Comparison of ENCODE assay signal across 7 mouse cellular contexts in genomic region chr2:145329756-145330155, GRCm38 (mm10).
DNase-seq lines count a peak whose midpoint lies in the region.

No protein-coding gene starts in this region.

- peak; percentile 29 to 34 for DNase-seq in kidney, postnatal 4 days
- DNase-seq in kidney, adult 11 months: no peak
- DNase-seq in frontal cortex, postnatal 14 days (ENCODE audit: low spot score in 2 of 2): peak; percentile 10 to 14
- DNase-seq in layer of hippocampus, adult 11-12 months (ENCODE audit: low spot score): peak; percentile 55
- peak; percentile 30 to 63 for DNase-seq in lung, postnatal 4 days
- DNase-seq in testis, postnatal 10 days (ENCODE audit: low spot score): no peak
- no peak for DNase-seq in urinary bladder, postnatal 10 days (ENCODE audit: low spot score)

Comparison
In these comparisons a context has a peak if more than half of its experiments do, and no peak if none do; other contexts are left out.
1. DNase-seq: peak in kidney, postnatal 4 days (2 of 2), frontal cortex, postnatal 14 days (2 of 2), layer of hippocampus, adult 11-12 months (single experiment) and lung, postnatal 4 days (2 of 2); none in kidney, adult 11 months (single experiment), testis, postnatal 10 days (single experiment) and urinary bladder, postnatal 10 days (single experiment).